Mouse (Mus musculus) liver, embryonic 15.5 days (tissue): Measurements from ENCODE around the gene Ext2. TPM values are rescaled to one million over a fixed set of nuclear protein-coding genes. Genes with fewer than 3 reads are reported as not detected.

ENCODE experiments used
- ATAC-seq: fragments of 200-750 bp; cut with Nextera tagmentation; 2 replicates; pipeline ENCODE4 v1.8.0; 2017; ENCODE audit warnings: moderate number of reproducible peaks, mild to moderate bottlenecking, moderate library complexity; ENCODE audit not compliant: insufficient read depth
- H3K27ac ChIP-seq: fragments of 300-500 bp; sonication (generic); replicated peaks from 2 replicates; pipeline ENCODE4 v1.5.1; 2015; ENCODE audit warnings: mild to moderate bottlenecking, inconsistent platforms
- H3K27me3 ChIP-seq: fragments of 300-500 bp; sonication (generic); 2 replicates; pipeline ENCODE4 v1.6.1; 2015; ENCODE audit warnings: mild to moderate bottlenecking, inconsistent platforms
- H3K36me3 ChIP-seq: fragments of 300-500 bp; sonication (generic); replicated peaks from 2 replicates; pipeline ENCODE4 v1.6.1; 2015; ENCODE audit warnings: moderate library complexity, mild to moderate bottlenecking, inconsistent platforms
- H3K4me1 ChIP-seq: fragments of 300-500 bp; sonication (generic); replicated peaks from 2 replicates; pipeline ENCODE4 v1.6.1; 2015; ENCODE audit warnings: inconsistent platforms
- H3K4me2 ChIP-seq: fragments of 300-500 bp; sonication (generic); 2 replicates; pipeline ENCODE4 v1.6.1; 2015; ENCODE audit warnings: moderate library complexity, mild to moderate bottlenecking, inconsistent platforms
- H3K4me3 ChIP-seq: fragments of 300-500 bp; sonication (generic); replicated peaks from 2 replicates; pipeline ENCODE4 v1.5.1; 2015; ENCODE audit warnings: mild to moderate bottlenecking, inconsistent platforms
- H3K9ac ChIP-seq: fragments of 300-500 bp; sonication (generic); 2 replicates; pipeline ENCODE4 v1.6.1; 2015; ENCODE audit warnings: moderate library complexity, mild to moderate bottlenecking, inconsistent platforms
- H3K9me3 ChIP-seq: fragments of 300-500 bp; sonication (generic); replicated peaks from 2 replicates; pipeline ENCODE4 v1.6.1; 2016; ENCODE audit warnings: inconsistent platforms
- WGBS: fragments of 180-500 bp; shearing (Covaris S2); methylation state at CpG from one replicate; pipeline ENCODE4 v1.1.7; 2015; ENCODE audit warnings: mixed read lengths; ENCODE audit not compliant: insufficient replicate concordance; 5-methylcytosine and 5-hydroxymethylcytosine counted together
- polyA plus RNA-seq: library from polyadenylated mRNA; unstranded; fragments of >200 nt; fragmentation: Nextera tagmentation; extraction: Ambion mirVana; gene quantifications from 2 replicates; pipeline ENCODE4 v1.2.1, GENCODE M21; 2015

Gene Ext2
- polyA plus RNA-seq, 1 experiment from 2014 or later, result 27.3 TPM

DNA sequence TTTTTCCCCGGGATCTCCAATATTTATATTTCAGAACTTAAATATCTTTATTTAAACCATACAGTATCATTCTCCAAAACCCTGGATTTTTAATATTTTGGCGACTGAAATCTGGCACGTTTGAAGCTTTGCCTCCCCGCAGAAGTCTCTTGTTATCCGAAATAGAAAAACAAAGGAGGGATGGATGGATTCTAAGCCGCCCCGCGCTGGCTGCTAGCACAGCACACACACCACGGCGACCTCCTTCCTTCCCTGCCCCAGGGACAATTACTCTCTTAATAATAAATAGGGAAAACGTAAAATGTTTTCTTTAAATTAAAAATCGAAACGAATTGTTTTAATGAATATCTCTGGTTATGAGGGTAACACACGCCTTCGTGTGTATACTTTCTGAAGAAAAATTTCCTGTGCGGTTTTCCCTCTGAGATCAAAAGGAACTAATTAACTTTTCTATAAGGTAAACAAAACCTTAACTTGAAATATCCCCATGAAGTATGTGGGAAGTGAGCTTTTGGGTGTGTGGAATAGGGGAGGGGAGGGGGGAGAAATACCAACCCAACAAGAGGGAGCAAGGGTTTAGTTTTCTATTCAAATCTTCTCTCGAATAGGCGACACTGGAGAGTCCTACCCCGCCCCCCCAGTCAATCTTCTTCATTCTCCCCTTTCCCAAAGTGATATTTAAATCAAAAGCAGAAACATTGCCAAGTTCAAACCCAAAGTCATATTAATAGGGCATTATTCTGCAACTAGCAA is 203.7 kb downstream of the Ext2 start:
- no peak overlapping the region for H3K9ac ChIP-seq
- H3K27ac ChIP-seq, result no peak overlapping the region
- 0 out of 2 replicates have a peak, but pooled peaks cover 7% of the 10 kb centered on the region for H3K27me3 ChIP-seq
- H3K4me2 ChIP-seq, result no peak overlapping the region
- no peaks in the 10 kb centered on the region for H3K36me3 ChIP-seq
- no peaks in the 10 kb centered on the region for H3K9me3 ChIP-seq
- H3K4me3 ChIP-seq, result no peak overlapping the region
- WGBS, result 58% methylated on average over 19 of the region's 19 CpGs
- no peaks in the 10 kb centered on the region for H3K4me1 ChIP-seq
- no peak for ATAC-seq

DNA sequence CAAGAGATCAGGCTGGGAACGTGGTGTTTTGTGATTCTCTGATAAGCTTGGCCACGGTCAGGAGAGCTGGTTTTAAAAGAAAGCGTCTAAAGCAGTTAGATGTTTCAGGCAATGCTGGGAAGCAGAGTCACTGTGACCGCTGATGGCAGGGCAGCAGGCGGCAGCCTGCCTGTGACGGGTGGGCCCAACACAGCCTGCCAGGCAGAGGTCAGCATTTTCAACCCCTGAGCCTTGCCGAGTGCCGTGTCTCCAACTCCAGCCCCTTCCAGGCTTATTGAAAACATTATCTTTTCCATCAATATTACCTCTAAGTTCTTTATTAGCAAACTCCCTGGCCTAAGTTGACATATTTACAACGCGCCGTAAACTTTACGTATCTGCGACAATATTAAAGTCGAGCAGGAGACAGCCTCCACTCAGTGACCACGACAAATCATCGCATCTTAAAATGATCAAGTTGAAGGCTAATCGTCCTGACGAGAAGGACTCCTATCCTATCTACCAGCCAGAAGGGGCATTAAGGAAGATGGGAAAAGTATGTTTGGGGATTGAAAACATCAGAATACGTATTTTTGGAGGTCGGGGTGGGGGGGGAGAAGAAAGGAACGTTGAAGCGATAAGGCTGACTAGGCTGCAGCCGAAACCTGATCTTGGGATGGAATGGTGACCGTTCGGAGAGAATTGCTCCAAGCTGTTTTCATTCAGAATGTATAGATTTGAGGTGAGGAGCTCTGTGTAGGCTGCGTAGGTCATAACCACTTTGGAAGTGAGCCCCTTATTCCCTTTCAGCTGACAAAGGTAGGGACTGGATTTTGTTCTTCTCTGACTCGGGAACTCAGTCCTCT is 206.3 kb downstream of the Ext2 start:
- 0 out of 2 replicates have a peak, but pooled peaks cover 7% of the 10 kb centered on the region for H3K27me3 ChIP-seq
- no peak for ATAC-seq
- no peak overlapping the region for H3K4me3 ChIP-seq
- no peak overlapping the region for H3K4me2 ChIP-seq
- WGBS, result 67% methylated on average over 27 of the region's 27 CpGs
- H3K9me3 ChIP-seq, result no peaks in the 10 kb centered on the region
- H3K4me1 ChIP-seq, result no peaks in the 10 kb centered on the region
- H3K27ac ChIP-seq, result no peak overlapping the region
- H3K36me3 ChIP-seq, result no peaks in the 10 kb centered on the region
- H3K9ac ChIP-seq, result no peak overlapping the region

DNA sequence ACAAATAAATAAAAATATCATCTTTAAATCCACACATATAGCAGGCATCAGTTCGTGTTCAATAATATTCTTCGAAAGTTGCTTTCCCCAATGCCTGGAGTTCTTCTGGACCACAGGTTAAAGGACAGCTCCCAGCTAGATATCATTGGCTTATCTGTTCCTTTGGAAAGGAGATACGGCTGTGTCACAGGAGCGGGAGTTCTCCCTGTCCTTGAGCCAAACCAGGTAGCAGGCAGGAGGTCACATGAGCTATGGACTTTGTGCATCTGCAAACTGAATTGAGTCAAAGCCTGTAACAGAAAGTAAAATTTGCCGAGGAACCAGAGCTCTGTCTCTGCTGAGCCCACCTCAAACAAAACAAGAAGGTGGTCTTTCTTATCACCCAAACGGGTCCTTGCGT is 209.3 kb downstream of the Ext2 start:
- no peak overlapping the region for H3K4me2 ChIP-seq
- no peak overlapping the region for H3K27ac ChIP-seq
- H3K4me1 ChIP-seq, result no peaks in the 10 kb centered on the region
- no peak overlapping the region for H3K4me3 ChIP-seq
- no peak overlapping the region for H3K9ac ChIP-seq
- no peaks in the 10 kb centered on the region for H3K9me3 ChIP-seq
- H3K27me3 ChIP-seq, result no peaks in the 10 kb centered on the region
- WGBS, result 52% methylated on average over 7 of the region's 7 CpGs
- no peak for ATAC-seq
- H3K36me3 ChIP-seq, result no peaks in the 10 kb centered on the region

Other genes with a start within 250 kb of the Ext2 start
- 0.02 TPM in 1 of 2 replicates, not detected in the other for gene Alx4, start 180.2 kb downstream of the Ext2 start, polyA plus RNA-seq
- gene Accs, start 27.4 kb upstream of the Ext2 start, polyA plus RNA-seq, result 1.1 and 1.5 TPM in 2 replicates
- 0.10 TPM in 1 of 2 replicates, not detected in the other for gene Accsl, start 46.6 kb upstream of the Ext2 start, polyA plus RNA-seq
- 1.8 and 2.1 TPM in 2 replicates for gene Gm13889, start 134.6 kb upstream of the Ext2 start, polyA plus RNA-seq
- not detected in 2 replicates for gene Gm27027, start 173.8 kb upstream of the Ext2 start, polyA plus RNA-seq
- gene Alkbh3, start 188.2 kb upstream of the Ext2 start, polyA plus RNA-seq, result 29.4 and 32.2 TPM in 2 replicates